In genomic region chr13:31326269-31326851, GRCm38 (mm10) we compare ENCODE assay signal across 18 mouse cellular contexts.
DNase-seq lines count a peak whose midpoint lies in the region; ATAC-seq lines count a peak whose summit lies in the region.
"Had no signal": no experiment of that assay in that cellular context is flagged by ENCODE, and none has a peak within 500 bp of the region (broad histone marks: within the 10 kb centered on the region; RNA-seq: fewer than 3 reads in every experiment).

No protein-coding gene starts in this region.

- ATAC-seq in midbrain, embryonic 14.5 days (ENCODE audit: low FRiP score, low TSS enrichment) = no peak
- ATAC-seq: inflammation-experienced regulatory T-cells, adult 6 months had no signal

- H3K27me3 ChIP-seq in midbrain, embryonic 14.5 days (ENCODE audit: control insufficient read depth, insufficient read depth, low read length) = no peaks in the 10 kb centered on the region
- H3K27me3 ChIP-seq: embryonic facial prominence, embryonic 15.5 days; liver, embryonic 15.5 days; neural tube, embryonic 15.5 days had no signal

- WGBS in midbrain, embryonic 14.5 days = 82% methylated on average over 12 of the region's 12 CpGs

- no peak overlapping the region for H3K27ac ChIP-seq in midbrain, embryonic 14.5 days (replicated peaks; ENCODE audit: low read depth, low read length)
- H3K27ac ChIP-seq: embryonic facial prominence, embryonic 15.5 days; heart, adult 2 months; limb, embryonic 12.5 days; liver, embryonic 15.5 days; neural tube, embryonic 15.5 days had no signal

- DNase-seq in urinary bladder, adult 2 months (ENCODE audit: low spot score) = peak; percentile 31
- DNase-seq in urinary bladder, adult 18-20 months (ENCODE audit: low spot score in 2 of 2) = no peak
- peak; percentile 48 for DNase-seq in kidney, adult 9 months
- DNase-seq in kidney, postnatal 36 days = peak; percentile 17 to 27
- DNase-seq in ovary, postnatal 10 days (ENCODE audit: low spot score) = no peak
- no peak for DNase-seq in right cerebral cortex, postnatal 36 days (ENCODE audit: low spot score in 2 of 2)
- DNase-seq in midbrain, embryonic 14.5 days = no peak
- DNase-seq: cerebellum, postnatal 14 days; embryo, embryonic 11 days; gastrocnemius, postnatal 10 days; heart, adult 2 months; retina, postnatal 1 day; thymus, adult 2 months had no signal

- no peak overlapping the region for H3K4me3 ChIP-seq in midbrain, embryonic 14.5 days (replicated peaks; ENCODE audit: low read depth, low read length)
- H3K4me3 ChIP-seq: embryonic facial prominence, embryonic 15.5 days; heart, adult 2 months; limb, embryonic 12.5 days; liver, embryonic 15.5 days; neural tube, embryonic 15.5 days had no signal

- H3K9me3 ChIP-seq in midbrain, embryonic 14.5 days (ENCODE audit: control insufficient read depth, low read length) = no peaks in the 10 kb centered on the region
- H3K9me3 ChIP-seq: embryonic facial prominence, embryonic 15.5 days; limb, embryonic 12.5 days; liver, embryonic 15.5 days; neural tube, embryonic 15.5 days had no signal

- no peaks in the 10 kb centered on the region for H3K36me3 ChIP-seq in midbrain, embryonic 14.5 days (ENCODE audit: control insufficient read depth, insufficient read depth, low read length)
- H3K36me3 ChIP-seq: embryonic facial prominence, embryonic 15.5 days; limb, embryonic 12.5 days; liver, embryonic 15.5 days; neural tube, embryonic 15.5 days had no signal

- H3K4me1 ChIP-seq in midbrain, embryonic 14.5 days (ENCODE audit: control insufficient read depth, insufficient read depth, low read length) = no peaks in the 10 kb centered on the region
- H3K4me1 ChIP-seq: embryonic facial prominence, embryonic 15.5 days; liver, embryonic 15.5 days had no signal

- no peak overlapping the region for H3K9ac ChIP-seq in midbrain, embryonic 14.5 days (replicated peaks; ENCODE audit: low read length)
- H3K9ac ChIP-seq: embryonic facial prominence, embryonic 15.5 days; limb, embryonic 12.5 days; liver, embryonic 15.5 days; neural tube, embryonic 15.5 days had no signal

- H3K4me2 ChIP-seq in midbrain, embryonic 14.5 days (ENCODE audit: low read length) = no peak overlapping the region
- H3K4me2 ChIP-seq: embryonic facial prominence, embryonic 15.5 days; limb, embryonic 12.5 days; liver, embryonic 15.5 days; neural tube, embryonic 15.5 days had no signal

Comparison
In these comparisons a context has a peak if more than half of its experiments do, and no peak if none do; other contexts are left out.
1. DNase-seq: peak in urinary bladder, adult 2 months (single experiment), kidney, adult 9 months (single experiment) and kidney, postnatal 36 days (2 of 2); none in urinary bladder, adult 18-20 months (0 of 2), ovary, postnatal 10 days (single experiment), right cerebral cortex, postnatal 36 days (0 of 2) and midbrain, embryonic 14.5 days (single experiment).